ENCODE assay signal across 8 mouse cellular contexts in the genomic region with DNA sequence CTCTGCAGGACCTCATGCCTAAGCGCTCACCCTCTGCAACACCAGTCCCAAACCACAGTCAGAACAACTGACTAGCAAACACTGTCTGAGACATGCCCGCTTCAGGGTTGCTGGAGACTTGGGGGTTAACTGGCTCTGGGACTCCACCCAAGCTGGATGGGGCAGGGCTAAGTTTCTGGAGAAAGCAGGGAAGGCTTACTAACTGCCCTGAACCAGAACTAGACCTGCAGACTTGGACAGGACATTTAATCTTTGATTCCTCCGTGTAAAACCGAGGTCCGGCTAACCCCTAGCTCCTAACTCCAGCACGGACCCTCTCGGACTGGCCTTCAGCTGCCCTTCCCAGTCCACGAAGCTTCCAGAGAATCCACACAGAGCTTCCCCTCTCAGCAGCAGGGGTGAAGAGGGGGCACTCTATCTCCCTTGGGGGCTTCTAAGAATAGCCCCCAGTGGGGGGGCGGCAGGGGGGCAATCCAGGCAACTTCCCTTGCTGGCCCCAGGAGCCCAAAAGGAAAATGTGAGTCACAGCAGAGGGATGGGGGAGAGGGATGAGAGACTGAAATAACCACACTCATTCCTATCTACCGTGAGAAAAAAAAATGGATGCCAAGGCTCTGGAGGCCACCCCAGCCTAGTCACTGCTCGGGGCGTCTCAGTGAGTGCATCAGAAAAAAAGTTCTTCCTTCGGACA. TPM values are rescaled to one million over a fixed set of nuclear protein-coding genes. Genes with fewer than 3 reads are reported as not detected.
DNase-seq lines count a peak whose midpoint lies in the region; ATAC-seq and TF ChIP-seq lines count a peak whose summit lies in the region.

No protein-coding gene starts in this region.

- H3K36me3 ChIP-seq in forebrain, embryonic 14.5 days (ENCODE audit: control insufficient read depth, insufficient read depth, low read length), result peaks cover 65% of the 10 kb centered on the region
- H3K36me3 ChIP-seq in forebrain, embryonic 12.5 days (replicated peaks), result peaks cover 72% of the 10 kb centered on the region
- H3K36me3 ChIP-seq in kidney, embryonic 15.5 days, result peaks cover 72% of the 10 kb centered on the region
- H3K36me3 ChIP-seq in neural tube, embryonic 15.5 days, result peaks cover 39% of the 10 kb centered on the region

- CTCF ChIA-PET in Patski (lab: Charles Lee), result interaction anchor here (0.8 to 2.9 kb wide), 3 partner anchors 22 to 30 kb away, joined by 3 to 12 read pairs (median 9); no protein-coding TSS in a partner anchor

- no peak overlapping the region for H3K4me3 ChIP-seq in forebrain, embryonic 14.5 days (ENCODE audit: low read depth, low read length)
- no peak overlapping the region for H3K4me3 ChIP-seq in forebrain, embryonic 12.5 days (replicated peaks)
- H3K4me3 ChIP-seq in kidney, embryonic 15.5 days (replicated peaks), result peak overlapping the region; percentile 41
- H3K4me3 ChIP-seq in neural tube, embryonic 15.5 days (replicated peaks), result no peak overlapping the region

- DNase-seq in forebrain, embryonic 14.5 days (ENCODE audit: low spot score), result no peak
- DNase-seq in Patski (ENCODE audit: low read depth, low spot score), result peak; percentile 59
- peak; percentile 80 to 81 for DNase-seq in heart, adult 9 months (ENCODE audit: low spot score in 2 of 2)
- DNase-seq in thymus, postnatal 36 days, result no peak
- no peak for DNase-seq in layer of hippocampus, postnatal 14 days (ENCODE audit: low spot score in 2 of 2)

- H3K9ac ChIP-seq in forebrain, embryonic 14.5 days (ENCODE audit: low read length), result peak overlapping the region; percentile 32
- no peak overlapping the region; the same call in 1 of the 2 replicates for H3K9ac ChIP-seq in forebrain, embryonic 12.5 days
- peak overlapping the region; percentile 51 for H3K9ac ChIP-seq in kidney, embryonic 15.5 days
- peak overlapping the region; percentile 36 for H3K9ac ChIP-seq in neural tube, embryonic 15.5 days (replicated peaks)

- peaks cover 4% of the 10 kb centered on the region; the same call in 1 of the 2 replicates for H3K4me1 ChIP-seq in forebrain, embryonic 14.5 days (ENCODE audit: control insufficient read depth, insufficient read depth, low read length)
- peaks cover 20% of the 10 kb centered on the region for H3K4me1 ChIP-seq in forebrain, embryonic 12.5 days
- peaks cover 69% of the 10 kb centered on the region for H3K4me1 ChIP-seq in kidney, embryonic 15.5 days
- peaks cover 40% of the 10 kb centered on the region for H3K4me1 ChIP-seq in neural tube, embryonic 15.5 days

- H3K27me3 ChIP-seq in forebrain, embryonic 14.5 days (replicated peaks; ENCODE audit: control insufficient read depth, insufficient read depth, low read length), result no peaks in the 10 kb centered on the region
- H3K27me3 ChIP-seq in forebrain, embryonic 12.5 days, result no peaks in the 10 kb centered on the region
- no peaks in the 10 kb centered on the region for H3K27me3 ChIP-seq in Patski
- H3K27me3 ChIP-seq in kidney, embryonic 15.5 days, result no peaks in the 10 kb centered on the region
- no peaks in the 10 kb centered on the region for H3K27me3 ChIP-seq in neural tube, embryonic 15.5 days (replicated peaks)

- TF ChIP-seq CTCF in Patski (IDR thresholded peaks at IDR 0.05), result no peak

- 69% methylated on average over 13 of the region's 13 CpGs for WGBS in forebrain, embryonic 14.5 days
- 71% methylated on average over 13 of the region's 13 CpGs for WGBS in forebrain, embryonic 12.5 days
- 28% methylated on average over 13 of the region's 13 CpGs for WGBS in kidney, embryonic 15.5 days
- 68% methylated on average over 13 of the region's 13 CpGs for WGBS in neural tube, embryonic 15.5 days

- in situ Hi-C loops in Patski (cut with MboI; ENCODE audit: low pct_unique_long_range_greater_than_20kb), result no loop called here

- H3K27ac ChIP-seq in forebrain, embryonic 14.5 days (ENCODE audit: low read depth, low read length), result no peak overlapping the region
- no peak overlapping the region for H3K27ac ChIP-seq in forebrain, embryonic 12.5 days
- peak overlapping the region; percentile 92 for H3K27ac ChIP-seq in kidney, embryonic 15.5 days
- no peak overlapping the region; the same call in 1 of the 2 replicates for H3K27ac ChIP-seq in neural tube, embryonic 15.5 days (replicated peaks)

- no peak overlapping the region for H3K4me2 ChIP-seq in forebrain, embryonic 14.5 days (ENCODE audit: low read length)
- H3K4me2 ChIP-seq in forebrain, embryonic 12.5 days, result no peak overlapping the region
- peak overlapping the region; percentile 63 for H3K4me2 ChIP-seq in kidney, embryonic 15.5 days
- peak overlapping the region; percentile 37 for H3K4me2 ChIP-seq in neural tube, embryonic 15.5 days

- POLR2A ChIA-PET in Patski (lab: Charles Lee), result interaction anchor here (0.7 to 1.1 kb wide), 4 partner anchors 10 to 79 kb away, joined by 3 to 5 read pairs (median 4); no protein-coding TSS in a partner anchor

- H3K9me3 ChIP-seq in forebrain, embryonic 14.5 days (replicated peaks; ENCODE audit: control insufficient read depth, low read length), result no peaks in the 10 kb centered on the region
- no peaks in the 10 kb centered on the region for H3K9me3 ChIP-seq in forebrain, embryonic 12.5 days
- H3K9me3 ChIP-seq in kidney, embryonic 15.5 days (replicated peaks), result no peaks in the 10 kb centered on the region
- no peaks in the 10 kb centered on the region for H3K9me3 ChIP-seq in neural tube, embryonic 15.5 days (replicated peaks)

- no peak for ATAC-seq in forebrain, embryonic 14.5 days
- ATAC-seq in forebrain, embryonic 12.5 days (ENCODE audit: low FRiP score), result no peak
- ATAC-seq in Patski, result peak; percentile 51
- peak; percentile 68 for ATAC-seq in kidney, embryonic 15.5 days (replicated peaks; ENCODE audit: low FRiP score)
- ATAC-seq in neural tube, embryonic 15.5 days (ENCODE audit: low FRiP score), result no peak

RNA-seq across cellular contexts. Expression of a gene that starts 7.5 kb away (rescaled TPM):
- 6.4 and 10.4 TPM in 2 replicates for polyA plus RNA-seq in forebrain, embryonic 14.5 days (2014; fragmentation: Nextera tagmentation; extraction: Ambion mirVana)
- 12.9 and 14.2 TPM in 2 replicates for polyA plus RNA-seq in forebrain, embryonic 12.5 days (2016; fragmentation: Nextera tagmentation; extraction: Ambion mirVana)
- polyA plus RNA-seq in Patski (2021), result 114 TPM
- 23.6 and 25.4 TPM in 2 replicates for polyA plus RNA-seq in kidney, embryonic 15.5 days (2015; fragmentation: Nextera tagmentation; extraction: Ambion mirVana)
- polyA plus RNA-seq in neural tube, embryonic 15.5 days (2015; fragmentation: Nextera tagmentation; extraction: Ambion mirVana), result 10.4 and 10.8 TPM in 2 replicates
- total RNA-seq in layer of hippocampus, postnatal 14 days (2021), result 10 to 100 TPM; 45.1 to 45.3 TPM

RNA-seq across cellular contexts. Expression of a gene that starts 28.3 kb away (rescaled TPM):
- 75.9 and 95.4 TPM in 2 replicates for polyA plus RNA-seq in forebrain, embryonic 14.5 days (2014; fragmentation: Nextera tagmentation; extraction: Ambion mirVana)
- polyA plus RNA-seq in forebrain, embryonic 12.5 days (2016; fragmentation: Nextera tagmentation; extraction: Ambion mirVana), result 77.1 and 80.4 TPM in 2 replicates
- polyA plus RNA-seq in Patski (2021), result 69.7 TPM
- polyA plus RNA-seq in kidney, embryonic 15.5 days (2015; fragmentation: Nextera tagmentation; extraction: Ambion mirVana), result 29.8 and 36.6 TPM in 2 replicates
- polyA plus RNA-seq in neural tube, embryonic 15.5 days (2015; fragmentation: Nextera tagmentation; extraction: Ambion mirVana), result 108 and 128 TPM in 2 replicates
- 100 to 1,000 TPM; 159 to 168 TPM for total RNA-seq in layer of hippocampus, postnatal 14 days (2021)

RNA-seq across cellular contexts. Expression of a gene that starts 31.5 kb away (rescaled TPM):
- not detected in 2 replicates for polyA plus RNA-seq in forebrain, embryonic 14.5 days (2014; fragmentation: Nextera tagmentation; extraction: Ambion mirVana)
- polyA plus RNA-seq in forebrain, embryonic 12.5 days (2016; fragmentation: Nextera tagmentation; extraction: Ambion mirVana), result not detected in 2 replicates
- polyA plus RNA-seq in Patski (2021), result 0.26 TPM
- polyA plus RNA-seq in kidney, embryonic 15.5 days (2015; fragmentation: Nextera tagmentation; extraction: Ambion mirVana), result 0.76 TPM in 1 of 2 replicates, not detected in the other
- polyA plus RNA-seq in neural tube, embryonic 15.5 days (2015; fragmentation: Nextera tagmentation; extraction: Ambion mirVana), result not detected in 2 replicates
- total RNA-seq in layer of hippocampus, postnatal 14 days (2021), result not detected

RNA-seq across cellular contexts. Expression of a gene that starts 31.6 kb away (rescaled TPM):
- 51.3 and 61.7 TPM in 2 replicates for polyA plus RNA-seq in forebrain, embryonic 14.5 days (2014; fragmentation: Nextera tagmentation; extraction: Ambion mirVana)
- polyA plus RNA-seq in forebrain, embryonic 12.5 days (2016; fragmentation: Nextera tagmentation; extraction: Ambion mirVana), result 61.2 and 63.2 TPM in 2 replicates
- 30.2 TPM for polyA plus RNA-seq in Patski (2021)
- polyA plus RNA-seq in kidney, embryonic 15.5 days (2015; fragmentation: Nextera tagmentation; extraction: Ambion mirVana), result 61.0 and 66.4 TPM in 2 replicates
- 58.6 and 62.8 TPM in 2 replicates for polyA plus RNA-seq in neural tube, embryonic 15.5 days (2015; fragmentation: Nextera tagmentation; extraction: Ambion mirVana)
- 10 to 100 TPM; 43.9 to 44.7 TPM for total RNA-seq in layer of hippocampus, postnatal 14 days (2021)

Comparison
In these comparisons a context has a peak if more than half of its experiments do, and no peak if none do; other contexts are left out.
1. ATAC-seq: peak in Patski (single experiment) and kidney, embryonic 15.5 days (single experiment); none in forebrain, embryonic 14.5 days (single experiment), forebrain, embryonic 12.5 days (single experiment) and neural tube, embryonic 15.5 days (single experiment).
2. DNase-seq: peak in Patski (single experiment) and heart, adult 9 months (2 of 2); none in forebrain, embryonic 14.5 days (single experiment), thymus, postnatal 36 days (0 of 2) and layer of hippocampus, postnatal 14 days (0 of 2).
3. H3K4me2 ChIP-seq: peak in kidney, embryonic 15.5 days (single experiment) and neural tube, embryonic 15.5 days (single experiment); none in forebrain, embryonic 14.5 days (single experiment) and forebrain, embryonic 12.5 days (single experiment).